Mouse (Mus musculus): Measurements from ENCODE around the gene Irak2.

DNA sequence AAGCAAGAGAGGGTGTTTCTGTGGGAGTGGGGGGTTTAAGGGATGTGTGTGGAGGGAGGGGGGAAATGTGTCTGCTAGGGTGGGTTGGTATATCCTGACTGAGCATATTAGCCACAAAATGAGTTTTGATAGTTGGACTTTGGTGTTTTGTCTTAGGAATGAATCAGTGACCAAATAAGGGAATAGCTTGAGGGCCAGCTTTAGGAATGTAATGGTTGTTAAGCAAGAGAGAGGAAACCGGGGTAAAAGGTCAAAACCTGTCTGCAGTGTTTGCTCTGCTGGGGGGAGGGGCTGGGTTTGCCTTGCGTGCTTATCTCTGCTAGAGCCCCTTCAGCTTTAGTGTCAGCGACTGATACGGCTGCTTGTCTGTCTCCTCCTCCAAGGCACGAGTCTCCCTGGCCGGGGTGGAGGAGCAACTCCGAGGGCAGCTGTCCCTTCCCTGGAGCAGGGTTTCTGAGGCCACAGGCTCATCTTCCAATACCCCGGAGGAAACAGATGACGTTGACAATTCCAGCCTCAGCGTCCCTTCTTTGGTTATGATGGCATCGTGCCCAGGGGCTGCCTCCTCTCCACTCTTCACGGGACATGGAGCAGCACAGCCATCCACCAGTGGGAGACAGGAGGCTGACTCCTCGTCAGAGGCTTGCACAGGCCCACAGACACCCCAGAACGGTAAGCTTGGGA lies 52.3 kb downstream of the Irak2 start:
- peak; percentile 73 for TF ChIP-seq TAL1 (IDR thresholded peaks at IDR 0.05; ENCODE audit: low read length)
- peak; percentile 87 for TF ChIP-seq GATA1 (IDR thresholded peaks at IDR 0.05; ENCODE audit: low read length)

Data from erythroblast, embryonic 14.5 days (primary cell).